Mouse (Mus musculus) neural tube, embryonic 14.5 days (tissue): ENCODE measurements around the gene Map4k5. TPM values are rescaled to one million over a fixed set of nuclear protein-coding genes. Genes with fewer than 3 reads are reported as not detected.

ENCODE experiments used
- ATAC-seq: fragments of 200-750 bp; cut with Nextera tagmentation; 2 replicates; pipeline ENCODE4 v1.8.0; 2017; ENCODE audit warnings: low read depth, mild to moderate bottlenecking, moderate TSS enrichment, moderate library complexity
- H3K27ac ChIP-seq: fragments of 300-500 bp; sonication (generic); 2 replicates; pipeline ENCODE4 v1.5.1; 2014; ENCODE audit warnings: low read depth, mild to moderate bottlenecking, control low read depth, low read length, moderate library complexity, mixed read lengths
- H3K27me3 ChIP-seq: fragments of 300-500 bp; sonication (generic); 2 replicates; pipeline ENCODE4 v1.6.1; 2014; ENCODE audit warnings: low read length; ENCODE audit not compliant: control insufficient read depth, insufficient read depth
- H3K36me3 ChIP-seq: fragments of 300-500 bp; sonication (generic); 2 replicates; pipeline ENCODE4 v1.6.1; 2014; ENCODE audit warnings: low read length, mixed read lengths; ENCODE audit not compliant: control insufficient read depth, insufficient read depth
- H3K4me1 ChIP-seq: fragments of 300-500 bp; sonication (generic); 2 replicates; pipeline ENCODE4 v1.6.1; 2014; ENCODE audit warnings: low read length; ENCODE audit not compliant: control insufficient read depth, insufficient read depth
- H3K4me2 ChIP-seq: fragments of 300-500 bp; sonication (generic); 2 replicates; pipeline ENCODE4 v1.6.1; 2014; ENCODE audit warnings: mild to moderate bottlenecking, low read depth, low read length, control low read depth
- H3K4me3 ChIP-seq: fragments of 300-500 bp; sonication (generic); 2 replicates; pipeline ENCODE4 v1.5.1; 2014; ENCODE audit warnings: low read depth, low read length, control low read depth, mixed read lengths
- H3K9ac ChIP-seq: fragments of 300-500 bp; sonication (generic); replicated peaks from 2 replicates; pipeline ENCODE4 v1.6.1; 2014; ENCODE audit warnings: low read depth, mild to moderate bottlenecking, control low read depth, low read length, mixed read lengths
- H3K9me3 ChIP-seq: fragments of 300-500 bp; sonication (generic); 2 replicates; pipeline ENCODE4 v1.6.1; 2016; ENCODE audit warnings: low read length; ENCODE audit not compliant: control insufficient read depth
- WGBS: fragments of 180-500 bp; shearing (Covaris S2); extraction: QIAGEN DNeasy Blood & Tissue Kit; methylation state at CpG from one replicate; pipeline ENCODE4 v1.1.7; 2014; 5-methylcytosine and 5-hydroxymethylcytosine counted together
- polyA plus RNA-seq: library from polyadenylated mRNA; unstranded; fragments of >200 nt; fragmentation: Nextera tagmentation; extraction: Ambion mirVana; gene quantifications from 2 replicates; pipeline ENCODE4 v1.2.1, GENCODE M21; 2014

The Map4k5 gene
- polyA plus RNA-seq, 1 experiment from 2014 or later: 35.3 TPM

GRCm38 (mm10) chr12:69855641-69856300 is 37.2 kb downstream of the Map4k5 start:
- Histone ChIP-seq H3K9ac (no peak overlapping the region), H3K4me3 (no peak overlapping the region), H3K4me1 (no peaks in the 10 kb centered on the region), H3K4me2 (no peak overlapping the region), H3K9me3 (no peaks in the 10 kb centered on the region), H3K27me3 (no peaks in the 10 kb centered on the region), H3K36me3 (peaks cover 12% of the 10 kb centered on the region), H3K27ac (no peak overlapping the region)
- WGBS: 97% methylated on average over 12 of the region's 12 CpGs
- ATAC-seq: no peak

DNA sequence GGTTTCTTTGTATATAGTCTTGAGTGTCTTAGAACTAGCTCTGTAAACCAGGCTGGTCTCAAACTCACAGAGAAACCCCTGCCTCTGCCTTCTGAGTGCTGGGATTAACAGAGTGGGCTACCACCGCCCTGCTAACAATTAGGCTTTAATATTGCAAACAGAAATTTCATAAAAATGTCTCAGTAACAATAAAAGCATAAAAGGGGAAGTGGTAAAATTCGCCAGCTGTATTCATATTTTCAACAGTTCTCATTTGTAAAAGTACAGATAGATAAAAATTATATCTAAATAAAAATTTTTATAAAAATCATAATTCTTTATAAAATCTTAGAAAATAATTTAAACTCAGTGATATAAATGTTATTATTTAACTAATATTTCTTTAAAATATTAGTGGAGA is 39.1 kb downstream of the Map4k5 start:
- Histone ChIP-seq H3K4me1 (no peaks in the 10 kb centered on the region), H3K9ac (no peak overlapping the region), H3K36me3 (peaks cover 16% of the 10 kb centered on the region), H3K27ac (no peak overlapping the region), H3K9me3 (no peaks in the 10 kb centered on the region), H3K4me2 (no peak overlapping the region), H3K4me3 (no peak overlapping the region), H3K27me3 (no peaks in the 10 kb centered on the region)
- WGBS: 95% methylated on average over 2 of the region's 2 CpGs
- ATAC-seq: no peak

DNA sequence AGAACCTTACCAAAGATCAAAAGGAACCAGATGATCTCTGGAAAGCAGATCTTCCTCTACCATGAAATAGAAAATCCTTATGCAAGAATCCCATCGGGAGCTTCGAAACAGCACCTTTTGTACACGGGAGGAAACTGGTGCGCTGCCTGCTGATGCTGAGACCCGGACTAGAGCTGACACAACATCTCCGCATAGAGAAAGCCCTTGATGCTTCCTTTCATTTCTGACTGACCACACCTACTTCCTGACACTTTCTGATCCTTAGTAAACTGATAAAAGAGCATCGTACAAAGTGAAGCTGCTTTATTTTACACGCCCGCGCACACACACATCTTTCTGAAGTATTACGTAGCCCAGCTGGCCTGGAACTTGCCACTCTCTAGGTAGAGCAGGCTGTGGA is 39.6 kb downstream of the Map4k5 start:
- Histone ChIP-seq H3K27me3 (no peaks in the 10 kb centered on the region), H3K4me3 (no peak overlapping the region), H3K9ac (no peak overlapping the region), H3K36me3 (peaks cover 20% of the 10 kb centered on the region), H3K4me2 (no peak overlapping the region), H3K9me3 (no peaks in the 10 kb centered on the region), H3K4me1 (no peaks in the 10 kb centered on the region), H3K27ac (no peak overlapping the region)
- ATAC-seq: no peak
- WGBS: 94% methylated on average over 11 of the region's 11 CpGs

- no peaks in the 10 kb centered on the region for H3K9me3 ChIP-seq
- no peak overlapping the region for H3K9ac ChIP-seq
- H3K27ac ChIP-seq: no peak overlapping the region
- H3K4me2 ChIP-seq: no peak overlapping the region
- H3K36me3 ChIP-seq: peaks cover 30% of the 10 kb centered on the region
- H3K27me3 ChIP-seq: no peaks in the 10 kb centered on the region
- H3K4me1 ChIP-seq: no peaks in the 10 kb centered on the region
- no peak overlapping the region for H3K4me3 ChIP-seq
- ATAC-seq: no peak
- 79% methylated on average over 9 of the region's 9 CpGs for WGBS
Measured at GRCm38 (mm10) chr12:69852288-69852687, 40.7 kb downstream of the Map4k5 start.

- WGBS: 87% methylated on average over 12 of the region's 12 CpGs
Measured at GRCm38 (mm10) chr12:69848083-69848878, 44.7 kb downstream of the Map4k5 start.

GRCm38 (mm10) chr12:69846499-69846898 is 46.5 kb downstream of the Map4k5 start:
- Histone ChIP-seq H3K4me2 (no peak overlapping the region), H3K9ac (no peak overlapping the region), H3K9me3 (no peaks in the 10 kb centered on the region), H3K4me3 (no peak overlapping the region), H3K4me1 (peaks cover 4% of the 10 kb centered on the region), H3K27me3 (no peaks in the 10 kb centered on the region), H3K27ac (no peak overlapping the region), H3K36me3 (peaks cover 31% of the 10 kb centered on the region; the same call in 1 of the 2 replicates)
- WGBS: 95% methylated on average over 7 of the region's 9 CpGs
- no peak for ATAC-seq

More at GRCm38 (mm10) chr12:69848083-69848878, 44.7 kb downstream of the Map4k5 start:
- ATAC-seq: no peak
- Histone ChIP-seq H3K4me3 (no peak overlapping the region), H3K9me3 (no peaks in the 10 kb centered on the region), H3K9ac (no peak overlapping the region), H3K36me3 (peaks cover 29% of the 10 kb centered on the region; the same call in 1 of the 2 replicates), H3K4me2 (no peak overlapping the region), H3K27me3 (no peaks in the 10 kb centered on the region), H3K4me1 (peaks cover 4% of the 10 kb centered on the region), H3K27ac (no peak overlapping the region)

DNA sequence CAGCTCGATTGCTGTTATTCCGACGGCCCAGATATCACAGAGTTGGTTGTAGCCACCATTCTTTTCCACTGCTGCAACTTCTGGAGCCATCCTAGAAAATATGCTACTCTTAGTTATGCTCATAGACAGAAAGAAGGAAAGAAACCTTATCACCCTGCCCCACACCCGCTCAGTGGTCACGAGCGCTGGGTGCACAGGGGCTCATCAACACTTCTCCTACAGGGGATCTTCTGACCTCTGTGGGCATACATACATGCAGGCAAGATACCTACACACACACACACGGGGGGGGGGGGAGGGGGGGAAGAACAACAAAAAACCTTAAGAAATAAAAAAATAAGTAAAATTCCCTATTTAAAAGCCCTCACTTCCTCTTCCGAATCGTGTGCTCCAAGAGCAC is 47.3 kb downstream of the Map4k5 start:
- Histone ChIP-seq H3K4me3 (no peak overlapping the region), H3K9ac (no peak overlapping the region), H3K36me3 (peaks cover 33% of the 10 kb centered on the region; the same call in 1 of the 2 replicates), H3K4me2 (no peak overlapping the region), H3K27me3 (no peaks in the 10 kb centered on the region), H3K27ac (no peak overlapping the region), H3K9me3 (no peaks in the 10 kb centered on the region), H3K4me1 (peaks cover 4% of the 10 kb centered on the region)
- WGBS: 91% methylated on average over 9 of the region's 9 CpGs
- ATAC-seq: no peak

DNA sequence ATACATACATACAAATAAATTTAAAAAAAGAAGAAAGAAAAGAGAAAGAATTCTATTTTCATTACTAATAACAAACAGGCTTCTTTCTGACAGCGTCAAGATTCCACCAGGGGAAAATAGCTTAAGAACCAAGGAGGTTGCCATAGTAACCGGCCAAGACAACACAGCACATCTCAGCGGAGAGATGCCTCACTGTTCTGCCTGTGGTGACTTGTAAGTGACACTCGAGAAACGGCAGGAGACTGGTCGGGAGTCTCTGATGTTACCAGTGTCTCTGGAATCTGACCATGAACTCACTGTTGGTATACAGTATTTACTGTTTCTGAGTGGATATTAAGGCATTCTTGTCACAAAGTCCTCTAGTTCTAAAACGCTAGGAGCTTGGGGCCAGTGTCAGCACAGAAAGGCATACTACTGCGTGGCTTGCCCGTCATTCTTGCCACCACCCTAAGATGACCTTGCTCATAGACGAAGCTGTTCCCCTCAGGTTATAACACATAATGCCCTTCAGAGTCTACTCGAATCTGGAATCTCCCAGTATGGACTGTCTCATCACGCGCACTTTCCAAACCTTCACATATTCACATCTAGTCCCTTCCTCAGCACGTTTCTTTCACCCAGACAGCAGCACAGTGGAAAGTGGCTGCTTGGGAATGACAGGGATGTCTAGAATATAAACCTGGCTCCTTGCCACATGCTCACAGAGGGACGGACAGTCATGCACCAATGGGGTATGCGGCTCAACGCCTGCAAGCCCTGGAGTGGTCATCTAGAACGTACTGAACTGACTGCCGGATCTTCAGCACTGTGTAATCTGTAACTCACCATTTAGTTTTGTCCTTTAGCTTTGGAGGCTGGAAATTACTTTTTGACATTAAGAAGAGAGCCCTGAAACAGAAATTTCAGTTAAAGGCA is 49.2 kb downstream of the Map4k5 start:
- Histone ChIP-seq H3K27me3 (no peaks in the 10 kb centered on the region), H3K27ac (no peak overlapping the region), H3K36me3 (peaks cover 31% of the 10 kb centered on the region; the same call in 1 of the 2 replicates), H3K4me3 (no peak overlapping the region), H3K4me1 (peaks cover 4% of the 10 kb centered on the region), H3K4me2 (no peak overlapping the region), H3K9ac (no peak overlapping the region), H3K9me3 (no peaks in the 10 kb centered on the region)
- 59% methylated on average over 19 of the region's 19 CpGs for WGBS
- peak; percentile 82; the same call in 1 of the 2 replicates for ATAC-seq
